Mouse (Mus musculus) stomach, embryonic 16.5 days (tissue): ENCODE results near the gene Bbs9. TPM values are rescaled to one million over a fixed set of nuclear protein-coding genes. Genes with fewer than 3 reads are reported as not detected.
A peak's percentile ranks its signal among the peaks of the same experiment; 100 is the strongest.

Experiments
- ATAC-seq: fragments of 200-750 bp; cut with Nextera tagmentation; 2 replicates; pipeline ENCODE4 v1.8.0; 2017; ENCODE audit warnings: moderate number of reproducible peaks, moderate TSS enrichment; ENCODE audit not compliant: insufficient read depth, low FRiP score
- H3K27ac ChIP-seq: fragments of 300-500 bp; sonication (generic); 2 replicates; pipeline ENCODE4 v1.5.1; 2014; ENCODE audit warnings: low read length
- H3K27me3 ChIP-seq: fragments of 300-500 bp; sonication (generic); 2 replicates; pipeline ENCODE4 v1.6.1; 2014; ENCODE audit warnings: low read length, control low read depth, mixed read lengths; ENCODE audit not compliant: control insufficient read depth, insufficient read depth
- H3K36me3 ChIP-seq: fragments of 300-500 bp; sonication (generic); 2 replicates; pipeline ENCODE4 v1.6.1; 2014; ENCODE audit warnings: low read length; ENCODE audit not compliant: control insufficient read depth, insufficient read depth
- H3K4me1 ChIP-seq: fragments of 300-500 bp; sonication (generic); 2 replicates; pipeline ENCODE4 v1.6.1; 2014; ENCODE audit warnings: low read length, control low read depth, mixed read lengths; ENCODE audit not compliant: control insufficient read depth, insufficient read depth
- H3K4me2 ChIP-seq: fragments of 300-500 bp; sonication (generic); 2 replicates; pipeline ENCODE4 v1.6.1; 2014; ENCODE audit warnings: low read depth, low read length, mixed read lengths
- H3K4me3 ChIP-seq: fragments of 300-500 bp; sonication (generic); replicated peaks from 2 replicates; pipeline ENCODE4 v1.5.1; 2014; ENCODE audit warnings: mild to moderate bottlenecking, low read length
- H3K9ac ChIP-seq: fragments of 300-500 bp; sonication (generic); 2 replicates; pipeline ENCODE4 v1.6.1; 2014; ENCODE audit warnings: low read length
- H3K9me3 ChIP-seq: fragments of 300-500 bp; sonication (generic); replicated peaks from 2 replicates; pipeline ENCODE4 v1.6.1; 2016; ENCODE audit warnings: low read length, control low read depth; ENCODE audit not compliant: control insufficient read depth
- WGBS: fragments of 180-500 bp; shearing (Covaris S2); extraction: QIAGEN DNeasy Blood & Tissue Kit; methylation state at CpG from one replicate; pipeline ENCODE4 v1.1.7; 2014; 5-methylcytosine and 5-hydroxymethylcytosine counted together
- polyA plus RNA-seq: library from polyadenylated mRNA; unstranded; fragments of >200 nt; fragmentation: Nextera tagmentation; extraction: Ambion mirVana; gene quantifications from 2 replicates; pipeline ENCODE4 v1.2.1, GENCODE M21; 2015

Bbs9 gene
- polyA plus RNA-seq, 1 experiment from 2014 or later = 12.2 TPM

DNA sequence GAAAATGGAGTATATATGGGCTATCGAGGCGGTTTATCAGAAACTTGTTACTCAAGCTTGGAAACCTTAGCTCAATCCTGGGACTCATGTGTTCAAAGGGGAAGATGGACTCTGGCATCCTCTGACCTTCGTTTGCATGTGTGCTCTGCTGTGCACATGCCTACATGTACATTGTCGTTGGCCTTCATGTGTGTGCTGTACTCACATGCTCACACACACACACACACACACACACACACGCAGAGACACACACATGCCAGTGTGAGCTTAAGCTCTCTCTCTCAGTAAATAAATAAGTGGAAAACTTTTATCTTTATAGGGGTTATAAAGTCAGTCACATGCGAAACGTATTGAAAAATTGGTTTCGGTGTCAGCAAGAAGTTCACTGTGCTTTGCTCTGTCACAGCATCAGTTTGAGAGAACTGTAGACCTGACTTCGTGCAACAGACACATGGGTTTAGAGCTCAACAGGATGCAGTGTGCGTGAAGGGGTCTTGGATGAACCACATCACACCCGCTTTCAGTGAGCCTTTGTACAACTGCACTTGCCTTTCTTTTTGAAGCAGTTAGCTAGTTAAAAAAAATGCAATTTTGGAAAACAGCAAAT is 62.4 kb downstream of the Bbs9 start:
- Histone ChIP-seq H3K27me3 (no peaks in the 10 kb centered on the region), H3K4me2 (no peak overlapping the region), H3K4me1 (peaks cover 3% of the 10 kb centered on the region; the same call in 1 of the 2 replicates), H3K27ac (no peak overlapping the region), H3K36me3 (no peaks in the 10 kb centered on the region), H3K9me3 (no peaks in the 10 kb centered on the region), H3K9ac (no peak overlapping the region), H3K4me3 (no peak overlapping the region)
- 88% methylated on average over 11 of the region's 11 CpGs for WGBS
- ATAC-seq = no peak

DNA sequence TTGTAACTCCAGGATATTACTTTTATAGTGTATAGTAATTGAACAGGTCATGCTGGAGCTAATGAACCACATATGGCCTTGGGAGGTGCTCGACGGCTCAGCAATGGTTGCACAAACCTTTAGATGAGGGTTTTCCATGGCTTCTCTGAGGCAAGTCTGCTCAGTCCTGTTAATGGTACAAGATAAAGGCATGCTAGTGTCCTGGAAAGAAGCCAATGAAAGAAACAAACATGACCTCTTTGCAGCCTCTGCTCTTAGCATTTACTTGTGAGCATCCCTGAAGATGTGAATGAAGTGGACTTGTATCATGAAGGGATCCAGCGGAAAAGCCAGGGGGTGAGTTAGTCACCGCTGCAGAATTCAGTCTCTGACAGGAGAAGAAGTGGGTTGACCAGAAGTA is 64.0 kb downstream of the Bbs9 start:
- WGBS = 82% methylated on average over 4 of the region's 4 CpGs
- Histone ChIP-seq H3K4me2 (no peak overlapping the region), H3K27me3 (no peaks in the 10 kb centered on the region), H3K36me3 (no peaks in the 10 kb centered on the region), H3K9me3 (no peaks in the 10 kb centered on the region), H3K9ac (no peak overlapping the region), H3K4me1 (peaks cover 3% of the 10 kb centered on the region; the same call in 1 of the 2 replicates), H3K4me3 (no peak overlapping the region), H3K27ac (no peak overlapping the region)
- ATAC-seq = no peak

DNA sequence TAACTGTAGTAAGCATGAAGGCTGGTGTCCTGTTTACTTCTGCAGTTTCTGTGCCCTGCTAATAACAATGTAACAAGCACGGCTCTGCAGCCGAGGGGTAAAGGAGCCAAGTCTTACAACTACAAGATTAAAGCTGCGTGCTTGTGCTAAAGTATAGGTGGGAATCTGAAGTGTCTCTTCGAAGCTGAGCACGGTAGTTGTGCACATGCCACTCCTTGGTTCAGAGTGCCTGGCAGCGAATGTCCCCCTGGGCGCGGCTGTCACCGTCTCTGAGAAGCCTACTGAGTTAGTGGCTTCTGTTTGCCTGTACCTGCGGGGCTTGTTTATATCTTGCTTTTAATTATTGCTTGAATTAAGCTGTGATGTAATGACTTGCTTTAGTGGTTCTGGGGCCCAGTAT is 65.6 kb downstream of the Bbs9 start:
- Histone ChIP-seq H3K4me1 (peaks cover 3% of the 10 kb centered on the region; the same call in 1 of the 2 replicates), H3K36me3 (no peaks in the 10 kb centered on the region), H3K9me3 (no peaks in the 10 kb centered on the region), H3K4me3 (no peak overlapping the region), H3K4me2 (no peak overlapping the region), H3K27ac (no peak overlapping the region), H3K9ac (no peak overlapping the region), H3K27me3 (no peaks in the 10 kb centered on the region)
- ATAC-seq = no peak
- 68% methylated on average over 10 of the region's 10 CpGs for WGBS

DNA sequence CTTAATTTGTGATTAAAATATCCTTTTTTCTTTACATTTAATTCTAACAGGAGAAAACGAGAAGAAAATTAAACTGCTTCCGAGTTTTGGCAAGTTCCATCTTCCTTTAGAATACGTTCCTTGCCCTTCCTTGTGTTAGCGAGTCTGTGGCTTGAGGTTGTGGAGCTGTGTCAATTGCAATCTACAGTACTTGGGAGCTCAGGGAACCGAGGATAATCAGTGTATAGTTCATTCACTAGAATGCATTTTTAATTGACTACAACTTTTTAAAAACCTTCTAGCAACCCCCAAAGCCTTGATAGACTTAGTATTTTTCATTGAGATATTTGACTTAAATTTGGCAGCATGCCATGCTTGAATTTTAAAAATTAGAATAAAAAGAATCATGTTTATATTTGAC is 68.0 kb downstream of the Bbs9 start:
- Histone ChIP-seq H3K4me3 (no peak overlapping the region), H3K27me3 (no peaks in the 10 kb centered on the region), H3K9me3 (no peaks in the 10 kb centered on the region), H3K27ac (no peak overlapping the region), H3K9ac (no peak overlapping the region), H3K36me3 (no peaks in the 10 kb centered on the region), H3K4me1 (peaks cover 3% of the 10 kb centered on the region; the same call in 1 of the 2 replicates), H3K4me2 (no peak overlapping the region)
- WGBS = 85% methylated on average over 5 of the region's 5 CpGs
- ATAC-seq = no peak

DNA sequence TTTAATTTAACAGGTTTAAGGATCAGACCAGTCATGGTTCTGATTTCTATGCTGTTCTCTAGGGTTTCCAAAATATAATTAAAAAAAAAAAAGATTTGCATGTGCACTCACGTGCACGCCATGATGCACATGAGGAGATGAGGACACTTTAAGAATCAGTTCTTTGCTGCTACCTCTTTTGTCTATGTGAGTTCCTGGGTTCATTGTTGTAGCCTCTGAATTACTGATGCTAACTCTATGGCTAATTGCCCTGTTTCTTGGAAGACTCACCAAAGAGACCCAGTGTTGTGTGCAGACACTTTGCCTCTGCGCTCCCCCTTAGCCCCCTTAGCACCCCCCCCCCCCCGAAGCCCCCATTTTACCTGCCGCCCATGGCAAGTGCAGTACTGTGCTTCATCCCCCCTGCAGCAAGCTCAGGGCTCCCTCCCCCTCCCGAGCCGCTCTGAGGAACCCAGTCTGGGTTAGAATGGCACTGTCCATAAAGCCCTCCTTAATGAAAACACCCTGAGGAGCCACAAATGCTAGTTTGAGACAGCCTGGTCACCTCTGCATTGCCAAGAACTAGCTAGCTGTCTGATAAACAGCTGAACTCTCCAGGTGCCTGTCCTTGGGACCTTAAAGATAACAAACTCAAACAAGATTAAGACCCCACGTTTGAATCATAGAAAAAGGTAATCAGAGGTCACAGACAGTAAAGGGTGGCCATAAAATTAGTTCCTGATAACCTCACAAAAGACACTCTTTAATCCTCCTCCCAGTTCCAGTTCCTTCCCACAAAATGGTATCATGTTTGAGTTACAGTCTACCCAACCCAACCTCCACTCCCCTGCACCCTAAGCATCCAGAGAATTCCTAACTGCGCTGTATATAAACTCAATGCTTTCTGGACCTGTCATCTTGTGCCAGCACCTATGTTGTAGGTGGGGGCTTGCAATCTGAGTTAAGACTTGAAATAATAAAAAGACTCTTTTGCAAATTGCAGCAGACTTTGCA is 69.1 kb downstream of the Bbs9 start:
- no peak overlapping the region for H3K9ac ChIP-seq
- no peaks in the 10 kb centered on the region for H3K9me3 ChIP-seq
- ATAC-seq = no peak
- H3K4me1 ChIP-seq = 0 out of 2 replicates have a peak, but pooled peaks cover under 1% of the 10 kb centered on the region
- 62% methylated on average over 9 of the region's 9 CpGs for WGBS
- H3K36me3 ChIP-seq = no peaks in the 10 kb centered on the region
- H3K27ac ChIP-seq = no peak overlapping the region
- H3K4me3 ChIP-seq = no peak overlapping the region
- no peaks in the 10 kb centered on the region for H3K27me3 ChIP-seq
- no peak overlapping the region for H3K4me2 ChIP-seq

DNA sequence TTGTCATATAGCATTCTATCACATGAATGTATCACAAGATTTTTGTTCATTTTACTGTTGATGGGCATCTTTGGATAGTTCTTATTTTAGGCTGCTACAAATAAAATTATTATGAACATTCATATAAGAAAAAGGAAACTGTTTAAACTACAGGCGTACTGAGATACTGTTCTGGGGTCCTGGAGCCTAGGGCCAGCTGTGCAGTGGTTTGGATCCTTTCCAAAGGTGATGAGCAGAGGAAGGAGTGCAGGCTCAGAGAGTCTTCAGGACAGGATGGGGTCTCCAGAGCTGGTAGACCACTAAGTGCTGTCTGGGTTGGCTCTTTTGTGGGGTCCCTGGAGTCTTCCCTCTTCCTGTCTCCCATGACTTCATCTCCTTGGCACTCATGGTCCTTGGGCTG is 75.8 kb downstream of the Bbs9 start:
- no peaks in the 10 kb centered on the region for H3K9me3 ChIP-seq
- H3K4me1 ChIP-seq = no peaks in the 10 kb centered on the region
- H3K36me3 ChIP-seq = no peaks in the 10 kb centered on the region
- no peak overlapping the region for H3K4me2 ChIP-seq
- no peak for ATAC-seq
- no peaks in the 10 kb centered on the region for H3K27me3 ChIP-seq
- 60% methylated on average over 1 of the region's 1 CpGs for WGBS
- no peak overlapping the region for H3K27ac ChIP-seq
- no peak overlapping the region for H3K4me3 ChIP-seq
- no peak overlapping the region for H3K9ac ChIP-seq

DNA sequence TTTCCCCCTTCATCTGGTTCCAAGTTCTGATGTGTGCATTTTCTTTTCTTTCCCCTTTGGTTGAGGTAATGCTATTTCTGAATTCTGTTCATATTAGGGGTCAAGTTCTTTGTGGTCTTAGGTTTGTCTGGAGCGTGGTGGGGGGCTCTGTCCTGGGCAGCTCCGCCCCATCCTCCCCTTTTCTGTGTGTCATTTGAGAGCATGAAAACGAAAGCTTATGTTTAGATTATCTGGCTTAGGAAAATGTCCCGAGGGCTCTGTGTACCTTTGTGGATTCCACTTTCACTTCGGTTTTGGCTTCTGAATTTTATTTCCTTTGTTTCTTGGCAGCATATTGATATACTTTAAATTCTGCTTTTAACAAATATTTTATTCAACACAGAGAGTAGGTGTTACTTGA is 80.6 kb downstream of the Bbs9 start:
- Histone ChIP-seq H3K9me3 (no peaks in the 10 kb centered on the region), H3K27ac (no peak overlapping the region), H3K4me2 (no peak overlapping the region), H3K4me3 (no peak overlapping the region), H3K9ac (no peak overlapping the region), H3K27me3 (no peaks in the 10 kb centered on the region), H3K4me1 (no peaks in the 10 kb centered on the region), H3K36me3 (no peaks in the 10 kb centered on the region)
- 31% methylated on average over 5 of the region's 5 CpGs for WGBS
- ATAC-seq = no peak

DNA sequence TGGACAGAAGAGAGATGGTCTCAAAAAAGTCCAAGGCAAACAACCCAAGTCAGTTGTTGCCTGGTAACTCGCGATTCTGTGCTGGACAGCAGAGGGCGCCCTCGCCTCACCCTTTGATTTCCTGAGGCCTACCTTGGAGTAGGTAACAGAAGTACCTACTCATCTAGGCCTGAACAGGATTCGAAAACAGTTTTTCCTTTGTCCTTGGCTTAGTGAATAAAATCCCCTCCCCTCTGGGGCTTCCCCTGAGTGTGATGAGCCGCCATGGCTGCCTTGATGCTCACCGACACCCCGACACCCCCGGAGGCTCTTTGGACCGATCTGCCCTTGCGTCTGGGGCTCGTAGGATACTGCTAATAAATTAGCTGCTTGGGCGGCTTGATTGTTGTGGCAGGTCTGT is 82.0 kb downstream of the Bbs9 start:
- Histone ChIP-seq H3K27me3 (no peaks in the 10 kb centered on the region), H3K4me1 (no peaks in the 10 kb centered on the region), H3K9ac (no peak overlapping the region), H3K36me3 (no peaks in the 10 kb centered on the region), H3K4me3 (no peak overlapping the region), H3K4me2 (no peak overlapping the region), H3K27ac (no peak overlapping the region), H3K9me3 (no peaks in the 10 kb centered on the region)
- ATAC-seq = no peak
- 52% methylated on average over 13 of the region's 13 CpGs for WGBS

DNA sequence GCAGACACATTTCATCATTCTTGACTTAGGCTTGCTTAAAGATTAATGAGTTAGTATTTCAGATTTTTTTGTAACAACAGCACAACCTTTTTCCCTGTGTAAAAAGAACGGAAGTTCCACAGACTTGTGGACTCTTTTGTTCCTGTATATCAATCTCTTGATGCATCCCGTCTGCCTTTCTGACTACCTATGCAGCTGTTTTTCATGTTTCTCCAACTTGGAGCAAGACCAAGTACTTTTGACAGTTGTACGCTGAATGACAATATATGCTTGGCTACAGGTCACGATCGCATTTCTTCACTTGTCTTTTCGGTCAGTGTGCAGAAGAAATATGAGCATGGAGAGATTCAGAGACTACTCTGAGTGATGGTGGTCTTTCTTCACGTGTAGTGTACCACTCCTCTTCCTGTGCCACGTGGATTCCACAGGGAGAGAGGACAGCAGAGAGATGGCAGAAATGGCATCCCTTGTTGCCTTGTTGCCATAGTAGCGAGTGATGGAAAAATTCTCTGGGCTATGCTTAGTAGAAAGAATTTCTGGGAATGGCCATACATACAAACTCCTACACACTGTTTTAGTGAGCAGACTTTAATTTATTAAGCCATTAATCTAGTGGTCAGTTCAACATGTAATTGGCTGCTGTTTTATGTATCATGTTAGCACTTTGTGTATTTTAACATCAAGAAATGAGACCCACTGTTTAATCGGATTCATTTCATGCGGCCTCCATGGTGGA is 88.3 kb downstream of the Bbs9 start:
- Histone ChIP-seq H3K27ac (0 out of 2 replicates have a peak overlapping the region, but pooled peaks have one; percentile 15), H3K27me3 (no peaks in the 10 kb centered on the region), H3K36me3 (no peaks in the 10 kb centered on the region), H3K4me1 (no peaks in the 10 kb centered on the region), H3K4me3 (no peak overlapping the region), H3K9ac (no peak overlapping the region), H3K9me3 (no peaks in the 10 kb centered on the region), H3K4me2 (no peak overlapping the region)
- peak; percentile 68 for ATAC-seq
- 54% methylated on average over 11 of the region's 11 CpGs for WGBS
